ENCODE assay signal across 19 mouse cellular contexts in the genomic region with DNA sequence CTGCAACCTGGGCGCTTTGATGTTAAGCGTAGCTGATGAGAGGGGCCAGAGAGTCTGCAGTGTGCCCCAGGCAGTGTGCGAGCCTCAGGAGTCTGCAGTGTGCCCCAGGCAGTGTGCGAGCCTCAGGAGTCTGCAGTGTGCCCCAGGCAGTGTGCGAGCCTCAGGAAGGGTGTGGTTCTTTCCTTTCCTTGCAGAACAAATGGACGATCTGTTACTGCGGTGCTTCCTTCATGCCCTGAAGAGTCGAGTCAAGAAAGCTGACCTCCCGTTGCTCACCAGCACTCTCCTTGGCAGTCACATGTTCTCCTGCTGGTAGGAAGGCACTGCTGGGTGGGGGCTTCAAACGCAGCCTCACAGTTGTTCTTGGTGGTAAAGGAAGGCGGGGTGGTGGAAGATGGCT. TPM values are rescaled to one million over a fixed set of nuclear protein-coding genes. Genes with fewer than 3 reads are reported as not detected.
DNase-seq lines count a peak whose midpoint lies in the region; ATAC-seq lines count a peak whose summit lies in the region.
"Had no signal": no experiment of that assay in that cellular context is flagged by ENCODE, and none has a peak within 500 bp of the region (broad histone marks: within the 10 kb centered on the region; RNA-seq: fewer than 3 reads in every experiment).

No protein-coding gene starts in this region.

- H3K27ac ChIP-seq in hindbrain, embryonic 12.5 days, result no peak overlapping the region
- no peak overlapping the region for H3K27ac ChIP-seq in hindbrain, embryonic 16.5 days (ENCODE audit: low read depth, low read length)
- H3K27ac ChIP-seq in midbrain, embryonic 11.5 days (ENCODE audit: low read depth, low read length), result no peak overlapping the region
- no peak overlapping the region for H3K27ac ChIP-seq in midbrain, embryonic 16.5 days (ENCODE audit: low read length)
- H3K27ac ChIP-seq: forebrain, embryonic 13.5 days; hindbrain, embryonic 15.5 days; limb, embryonic 13.5 days; neural tube, embryonic 12.5 days had no signal

- H3K4me2 ChIP-seq in hindbrain, embryonic 12.5 days (replicated peaks), result no peak overlapping the region
- H3K4me2 ChIP-seq in hindbrain, embryonic 16.5 days (ENCODE audit: low read length), result no peak overlapping the region
- no peak overlapping the region for H3K4me2 ChIP-seq in midbrain, embryonic 11.5 days
- no peak overlapping the region for H3K4me2 ChIP-seq in midbrain, embryonic 16.5 days (ENCODE audit: low read length)
- H3K4me2 ChIP-seq: forebrain, embryonic 13.5 days; heart, embryonic 11.5 days; hindbrain, embryonic 15.5 days; limb, embryonic 13.5 days; neural tube, embryonic 12.5 days had no signal

- peak; percentile 56; the same call in 1 of the 2 replicates for ATAC-seq in hindbrain, embryonic 12.5 days (ENCODE audit: low FRiP score)
- no peak for ATAC-seq in hindbrain, embryonic 16.5 days
- no peak for ATAC-seq in midbrain, embryonic 11.5 days (ENCODE audit: low FRiP score)
- no peak for ATAC-seq in midbrain, embryonic 16.5 days
- ATAC-seq: forebrain, embryonic 13.5 days; intestine, postnatal 0 days had no signal

- no peaks in the 10 kb centered on the region for H3K4me1 ChIP-seq in hindbrain, embryonic 12.5 days
- H3K4me1 ChIP-seq in hindbrain, embryonic 16.5 days (ENCODE audit: control insufficient read depth, insufficient read depth, low read depth, low read length), result no peaks in the 10 kb centered on the region
- H3K4me1 ChIP-seq in midbrain, embryonic 11.5 days (ENCODE audit: control insufficient read depth, insufficient read depth, low read length), result no peaks in the 10 kb centered on the region
- H3K4me1 ChIP-seq in midbrain, embryonic 16.5 days (ENCODE audit: control insufficient read depth, insufficient read depth, low read length), result no peaks in the 10 kb centered on the region
- H3K4me1 ChIP-seq: forebrain, embryonic 13.5 days; hindbrain, embryonic 15.5 days; limb, embryonic 13.5 days; neural tube, embryonic 12.5 days had no signal

- WGBS in hindbrain, embryonic 12.5 days, result 88% methylated on average over 11 of the region's 11 CpGs
- 85% methylated on average over 11 of the region's 11 CpGs for WGBS in hindbrain, embryonic 16.5 days
- WGBS in midbrain, embryonic 11.5 days, result 94% methylated on average over 11 of the region's 11 CpGs
- WGBS in midbrain, embryonic 16.5 days, result 87% methylated on average over 11 of the region's 11 CpGs

- no peak overlapping the region for H3K4me3 ChIP-seq in hindbrain, embryonic 12.5 days
- H3K4me3 ChIP-seq in hindbrain, embryonic 16.5 days (ENCODE audit: low read length), result no peak overlapping the region
- H3K4me3 ChIP-seq in midbrain, embryonic 11.5 days (ENCODE audit: low read depth, low read length), result no peak overlapping the region
- H3K4me3 ChIP-seq in midbrain, embryonic 16.5 days (ENCODE audit: low read depth, low read length), result no peak overlapping the region
- H3K4me3 ChIP-seq: forebrain, embryonic 13.5 days; hindbrain, embryonic 15.5 days; limb, embryonic 13.5 days; neural tube, embryonic 12.5 days had no signal

- H3K36me3 ChIP-seq in hindbrain, embryonic 12.5 days, result peaks cover 70% of the 10 kb centered on the region
- H3K36me3 ChIP-seq in hindbrain, embryonic 16.5 days (ENCODE audit: control insufficient read depth, insufficient read depth, low read length), result peaks cover 37% of the 10 kb centered on the region
- peaks cover 20% of the 10 kb centered on the region for H3K36me3 ChIP-seq in midbrain, embryonic 11.5 days (ENCODE audit: control insufficient read depth, insufficient read depth, low read length)
- peaks cover 40% of the 10 kb centered on the region for H3K36me3 ChIP-seq in midbrain, embryonic 16.5 days (ENCODE audit: control insufficient read depth, insufficient read depth, low read length)

- H3K27me3 ChIP-seq in hindbrain, embryonic 12.5 days, result no peaks in the 10 kb centered on the region
- H3K27me3 ChIP-seq in hindbrain, embryonic 16.5 days (replicated peaks; ENCODE audit: control insufficient read depth, insufficient read depth, low read length), result no peaks in the 10 kb centered on the region
- no peaks in the 10 kb centered on the region for H3K27me3 ChIP-seq in midbrain, embryonic 11.5 days (ENCODE audit: control insufficient read depth, insufficient read depth, low read length)
- no peaks in the 10 kb centered on the region for H3K27me3 ChIP-seq in midbrain, embryonic 16.5 days (ENCODE audit: control insufficient read depth, insufficient read depth, low read depth, low read length)
- H3K27me3 ChIP-seq: forebrain, embryonic 13.5 days; hindbrain, embryonic 15.5 days; limb, embryonic 13.5 days; neural tube, embryonic 12.5 days had no signal

- DNase-seq in midbrain, embryonic 11.5 days (ENCODE audit: low spot score, missing footprints), result peak; percentile 65
- DNase-seq in lung, postnatal 36 days, result peak; percentile 67
- no peak for DNase-seq in adipocyte (ENCODE audit: low spot score)
- DNase-seq in cerebellum, adult 18-20 months, result no peak
- no peak for DNase-seq in Muller cell, postnatal 12 days (ENCODE audit: inconsistent ontology term)
- DNase-seq: adrenal gland, adult 2 months; cerebellum, postnatal 14 days; gastrocnemius, postnatal 14 days; kidney, postnatal 14 days; right cerebral cortex, postnatal 14 days had no signal

- H3K9ac ChIP-seq in hindbrain, embryonic 12.5 days, result no peak overlapping the region
- no peak overlapping the region for H3K9ac ChIP-seq in hindbrain, embryonic 16.5 days (ENCODE audit: low read depth, low read length)
- H3K9ac ChIP-seq in midbrain, embryonic 11.5 days (ENCODE audit: low read length), result no peak overlapping the region
- no peak overlapping the region for H3K9ac ChIP-seq in midbrain, embryonic 16.5 days (ENCODE audit: low read depth, low read length)
- H3K9ac ChIP-seq: forebrain, embryonic 13.5 days; hindbrain, embryonic 15.5 days; limb, embryonic 13.5 days; neural tube, embryonic 12.5 days had no signal

- H3K9me3 ChIP-seq in hindbrain, embryonic 12.5 days (replicated peaks), result no peaks in the 10 kb centered on the region
- H3K9me3 ChIP-seq in hindbrain, embryonic 16.5 days (ENCODE audit: control insufficient read depth, low read length), result no peaks in the 10 kb centered on the region
- H3K9me3 ChIP-seq in midbrain, embryonic 11.5 days (ENCODE audit: control insufficient read depth, low read length), result no peaks in the 10 kb centered on the region
- H3K9me3 ChIP-seq in midbrain, embryonic 16.5 days (replicated peaks; ENCODE audit: control insufficient read depth, low read length, poor library complexity, severe bottlenecking), result no peaks in the 10 kb centered on the region
- H3K9me3 ChIP-seq: forebrain, embryonic 13.5 days; hindbrain, embryonic 15.5 days; limb, embryonic 13.5 days; neural tube, embryonic 12.5 days had no signal

RNA-seq across cellular contexts. Expression of a gene that starts 8.1 kb away (rescaled TPM):
- 53.1 and 55.5 TPM in 2 replicates for polyA plus RNA-seq in hindbrain, embryonic 12.5 days (2016; fragmentation: Nextera tagmentation; extraction: Ambion mirVana)
- 48.0 and 50.5 TPM in 2 replicates for polyA plus RNA-seq in hindbrain, embryonic 16.5 days (2015; fragmentation: Nextera tagmentation; extraction: Ambion mirVana)
- polyA plus RNA-seq in midbrain, embryonic 11.5 days (2014; fragmentation: Nextera tagmentation; extraction: Ambion mirVana), result 55.7 and 56.7 TPM in 2 replicates
- polyA plus RNA-seq in midbrain, embryonic 16.5 days (2015; fragmentation: Nextera tagmentation; extraction: Ambion mirVana), result 46.8 and 51.1 TPM in 2 replicates

RNA-seq across cellular contexts. Expression of a gene that starts 23.0 kb away (rescaled TPM):
- polyA plus RNA-seq in hindbrain, embryonic 12.5 days (2016; fragmentation: Nextera tagmentation; extraction: Ambion mirVana), result 14.1 and 14.3 TPM in 2 replicates
- polyA plus RNA-seq in hindbrain, embryonic 16.5 days (2015; fragmentation: Nextera tagmentation; extraction: Ambion mirVana), result 12.2 and 14.5 TPM in 2 replicates
- 17.2 and 23.4 TPM in 2 replicates for polyA plus RNA-seq in midbrain, embryonic 11.5 days (2014; fragmentation: Nextera tagmentation; extraction: Ambion mirVana)
- polyA plus RNA-seq in midbrain, embryonic 16.5 days (2015; fragmentation: Nextera tagmentation; extraction: Ambion mirVana), result 14.1 and 17.4 TPM in 2 replicates

Comparison
In these comparisons a context has a peak if more than half of its experiments do, and no peak if none do; other contexts are left out.
1. DNase-seq: peak in midbrain, embryonic 11.5 days (single experiment) and lung, postnatal 36 days (single experiment); none in adipocyte (single experiment), cerebellum, adult 18-20 months (0 of 2) and Muller cell, postnatal 12 days (single experiment).